Mouse (Mus musculus): Measurements from ENCODE around the gene Tmem178.

Tmem178 gene

GRCm38 (mm10) chr17:80991535-80992127 lies 47.2 kb downstream of the Tmem178 start:
- no peak for DNase-seq (ENCODE audit: low spot score in 2 of 2)

DNA sequence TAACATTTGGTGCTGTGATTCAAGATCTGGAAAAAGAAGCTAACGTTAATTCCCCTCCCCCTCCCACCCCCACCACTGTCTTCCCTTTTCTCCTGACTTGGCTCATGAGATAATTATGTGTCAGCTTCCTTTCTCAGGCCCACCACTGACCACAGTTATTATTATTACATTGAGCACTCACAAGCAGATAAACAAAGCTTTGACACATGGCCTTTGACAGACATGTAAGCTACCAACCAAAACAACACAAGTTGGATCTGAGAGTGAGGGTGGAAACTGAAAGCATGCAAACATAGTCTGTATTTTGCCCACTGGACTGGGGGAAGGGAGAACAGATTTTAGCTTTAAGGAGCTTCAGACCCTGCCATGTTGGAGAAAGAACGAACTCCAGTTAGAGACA lies 52.8 kb downstream of the Tmem178 start:
- DNase-seq (ENCODE audit: low spot score in 2 of 2) = no peak

DNA sequence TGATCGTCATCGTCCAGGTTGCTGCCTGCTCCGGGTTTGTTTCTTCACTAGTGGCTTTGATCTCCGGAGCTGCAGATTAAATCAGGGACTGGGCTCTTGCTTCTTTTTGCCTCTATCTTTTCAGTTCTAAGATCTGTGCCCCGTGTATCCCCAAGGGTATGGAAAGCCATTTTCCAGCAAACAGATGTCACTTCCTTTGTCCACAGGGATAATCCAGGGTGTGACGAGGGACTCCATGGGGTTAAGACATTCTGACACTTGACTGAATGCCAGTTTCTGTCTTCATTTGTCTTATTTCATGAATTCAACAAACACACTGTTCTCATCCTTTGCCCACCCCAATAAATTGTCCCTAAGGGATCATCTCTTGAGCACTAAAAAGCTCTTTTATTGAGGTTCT lies 54.5 kb downstream of the Tmem178 start:
- DNase-seq (ENCODE audit: low spot score in 2 of 2) = no peak

DNA sequence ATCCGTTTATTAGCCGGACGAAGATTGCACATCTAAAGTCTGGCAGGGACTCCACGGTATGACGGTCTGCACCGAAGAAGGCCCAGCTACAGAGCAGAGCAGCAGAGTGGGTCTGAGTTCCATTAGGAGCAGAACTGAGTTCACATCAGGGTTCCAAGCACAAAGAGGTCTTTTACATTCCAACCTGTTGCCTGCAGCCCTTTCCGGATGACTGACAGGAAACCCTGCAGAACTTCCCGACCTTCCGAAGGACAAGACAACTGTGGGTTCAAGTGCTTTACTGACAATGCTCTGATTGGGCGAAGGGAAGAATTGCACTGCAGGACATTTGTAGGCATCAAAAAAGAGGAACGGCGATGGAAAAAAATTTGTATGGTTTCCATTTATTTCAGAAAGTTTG lies 56.6 kb downstream of the Tmem178 start:
- no peak for DNase-seq (ENCODE audit: low spot score in 2 of 2)

DNA sequence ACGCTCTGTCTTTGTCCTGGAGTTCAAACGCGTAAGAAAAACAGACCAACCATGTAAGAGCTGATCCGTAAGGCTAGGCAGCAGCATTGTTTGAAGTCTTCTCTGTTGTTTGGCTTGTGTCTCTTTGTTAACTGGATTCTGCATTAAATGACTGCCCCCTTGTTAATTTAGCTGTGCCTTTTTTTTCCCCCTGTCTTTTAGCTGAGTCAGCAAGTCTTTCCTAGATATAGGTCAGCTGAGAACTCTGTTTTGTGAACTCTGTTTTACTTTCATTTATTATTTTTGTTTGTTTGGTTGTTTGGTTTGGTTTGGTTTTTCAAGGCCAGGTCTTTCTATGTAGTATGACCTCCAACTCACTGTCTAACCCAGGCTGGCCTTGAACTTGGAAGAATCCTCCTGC lies 57.2 kb downstream of the Tmem178 start:
- no peak for DNase-seq (ENCODE audit: low spot score in 2 of 2)

GRCm38 (mm10) chr17:81002130-81002529 lies 57.7 kb downstream of the Tmem178 start:
- DNase-seq (ENCODE audit: low spot score in 2 of 2) = no peak

DNA sequence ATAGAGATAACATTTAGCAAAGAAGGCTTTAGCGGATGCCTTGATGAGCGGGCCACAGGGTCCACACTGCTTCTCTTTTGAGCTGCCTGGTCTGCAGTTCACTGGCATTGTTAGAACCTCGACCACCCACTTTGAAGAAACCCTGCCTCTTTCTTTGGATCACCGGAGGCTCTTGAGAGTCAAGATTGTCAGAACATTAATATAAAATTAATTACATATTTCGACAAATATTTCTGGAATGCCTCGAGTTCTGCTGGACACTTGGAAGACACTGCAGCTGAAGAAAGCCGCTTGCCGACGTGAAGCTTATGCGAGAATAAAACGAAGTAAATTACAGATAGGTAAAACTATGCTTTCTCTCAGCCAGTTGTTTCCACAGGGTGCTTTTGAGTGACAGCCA lies 60.0 kb downstream of the Tmem178 start:
- no peak for DNase-seq (ENCODE audit: low spot score in 2 of 2)

- DNase-seq (ENCODE audit: low spot score in 2 of 2) = no peak
Measured at GRCm38 (mm10) chr17:81005292-81005691, 60.9 kb downstream of the Tmem178 start.

- no peak for DNase-seq (ENCODE audit: low spot score in 2 of 2)
Measured at GRCm38 (mm10) chr17:81009112-81009511, 64.7 kb downstream of the Tmem178 start.

DNA sequence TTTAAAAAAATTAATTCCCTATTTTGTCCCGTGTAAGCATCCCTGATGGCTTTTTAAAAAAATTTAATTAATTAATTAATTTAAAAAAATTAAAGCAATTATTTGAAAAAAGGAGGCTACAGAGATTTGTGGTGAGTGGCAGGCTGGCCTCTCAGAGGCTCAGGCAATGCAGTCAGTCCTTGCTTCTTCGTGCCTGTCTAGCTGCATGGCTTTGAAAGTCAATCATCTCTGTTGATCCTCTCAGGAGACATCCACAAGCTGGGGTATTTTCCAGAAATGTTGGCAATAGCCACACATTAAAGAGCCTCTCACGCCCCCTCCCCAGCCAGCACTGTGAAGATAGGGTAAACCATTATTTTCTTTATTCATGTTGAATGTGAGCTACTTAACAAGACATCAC lies 65.8 kb downstream of the Tmem178 start:
- DNase-seq (ENCODE audit: low spot score in 2 of 2) = no peak

GRCm38 (mm10) chr17:81010844-81011685 lies 66.6 kb downstream of the Tmem178 start:
- DNase-seq (ENCODE audit: low spot score in 2 of 2) = peak; percentile 36 to 57

DNA sequence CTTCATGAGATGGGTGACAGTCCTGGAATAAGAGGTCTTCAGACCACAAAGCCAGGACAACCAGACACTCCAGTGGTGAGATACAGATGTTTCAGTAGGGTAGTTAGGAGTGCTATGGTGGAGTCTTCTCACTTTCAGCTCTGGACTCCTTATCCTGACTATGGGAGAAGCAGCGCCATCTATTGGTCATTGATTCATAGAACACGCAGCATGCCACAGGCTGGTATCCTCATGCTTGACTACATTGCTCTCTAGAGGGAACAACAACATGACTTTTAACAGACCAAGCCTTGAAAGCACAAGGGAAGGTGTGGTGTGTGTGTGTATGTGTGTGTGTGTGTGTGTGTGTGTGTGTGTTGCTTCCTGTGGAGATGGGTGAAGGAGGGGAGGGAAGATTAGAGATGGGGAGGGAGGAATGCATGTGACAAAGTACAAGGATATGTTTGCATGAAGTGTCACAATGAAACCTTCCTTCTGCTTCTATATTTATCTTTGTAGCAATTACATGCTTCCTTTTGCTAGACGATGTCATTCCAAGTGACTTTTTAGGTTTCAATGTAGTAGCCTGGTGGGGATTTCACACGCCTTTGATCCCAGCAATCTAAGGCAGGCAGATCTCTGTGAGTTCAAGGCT lies 71.5 kb downstream of the Tmem178 start:
- peak in 1 of 2 experiments; percentile 58 for DNase-seq (ENCODE audit: low spot score in 2 of 2)

DNA sequence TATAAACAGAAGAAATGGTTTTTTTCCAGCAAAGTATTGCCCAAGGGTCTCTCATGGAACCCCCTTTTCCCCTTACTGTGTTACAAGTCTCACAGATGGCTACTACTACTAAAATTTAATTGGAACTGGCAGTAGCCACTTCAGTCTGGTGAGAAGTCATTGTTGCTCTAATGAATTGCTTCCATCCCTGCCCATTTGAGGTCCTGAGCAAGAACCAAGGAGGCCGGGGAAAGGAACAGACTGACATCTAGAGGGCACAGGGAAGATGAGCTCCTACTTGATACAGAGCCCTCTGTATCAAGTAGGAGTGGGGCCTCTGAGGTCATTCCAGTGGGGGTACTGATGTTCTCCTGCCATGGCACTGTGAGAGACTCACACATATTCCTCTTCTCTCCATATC lies 72.7 kb downstream of the Tmem178 start:
- DNase-seq (ENCODE audit: low spot score in 2 of 2) = no peak

- no peak for DNase-seq (ENCODE audit: low spot score in 2 of 2)
Measured at GRCm38 (mm10) chr17:81027331-81027730, 82.9 kb downstream of the Tmem178 start.

GRCm38 (mm10) chr17:81031830-81032442 lies 87.5 kb downstream of the Tmem178 start:
- no peak for DNase-seq (ENCODE audit: low spot score in 2 of 2)

- DNase-seq (ENCODE audit: low spot score in 2 of 2) = no peak
Measured at GRCm38 (mm10) chr17:81032957-81033356, 88.5 kb downstream of the Tmem178 start.

DNA sequence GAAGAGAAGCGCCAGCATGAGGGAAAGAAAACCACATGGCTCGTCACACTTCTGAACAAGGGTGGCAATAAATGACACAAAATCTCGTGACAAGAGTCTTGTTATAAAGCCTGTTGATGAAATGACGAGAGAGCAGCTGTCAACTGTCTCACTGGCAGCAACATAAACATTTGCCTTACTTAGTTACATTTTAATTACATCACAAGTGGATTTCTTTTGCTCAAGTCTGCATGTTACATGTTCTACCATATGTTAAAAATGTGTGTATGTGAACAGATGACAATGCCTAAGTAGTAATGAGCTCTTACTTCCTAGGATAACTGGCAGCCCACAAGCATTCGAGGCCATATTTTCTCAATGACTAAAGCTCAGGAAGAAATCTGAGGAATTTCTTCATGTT lies 90.9 kb downstream of the Tmem178 start:
- DNase-seq (ENCODE audit: low spot score in 2 of 2) = no peak

DNA sequence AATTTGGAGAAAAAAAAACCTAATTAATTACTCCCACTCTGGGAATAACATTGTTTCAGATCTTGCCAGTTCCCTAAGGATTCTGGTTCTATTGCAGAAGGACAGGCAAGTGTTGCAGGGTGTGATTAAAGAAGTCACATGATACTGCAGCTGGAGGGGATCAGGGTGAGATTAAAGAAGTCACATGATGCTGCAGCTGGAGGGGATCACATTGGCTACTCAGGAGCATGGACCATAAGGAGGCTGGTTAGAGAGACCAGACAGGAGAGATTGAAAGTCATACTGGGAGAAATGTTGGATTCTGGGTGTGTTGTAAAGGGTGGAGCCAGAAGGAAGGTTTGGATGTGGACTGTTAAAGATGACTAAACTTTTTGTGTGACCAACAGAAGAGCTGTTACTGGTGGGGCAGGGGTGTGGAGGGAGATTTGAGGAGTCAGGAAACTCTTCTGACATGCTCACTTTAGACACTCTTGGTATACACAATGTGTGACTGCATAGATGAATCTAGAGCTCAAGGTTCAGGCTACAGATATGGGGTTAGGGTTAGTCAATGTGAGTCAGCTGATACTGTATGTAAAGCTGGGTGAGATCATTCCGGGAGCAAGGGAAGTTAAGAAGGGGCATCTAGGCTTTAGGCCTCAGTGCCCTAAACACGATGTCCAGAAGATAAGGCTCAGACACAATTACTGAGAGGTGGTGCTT lies 94.4 kb downstream of the Tmem178 start:
- no peak for DNase-seq (ENCODE audit: low spot score in 2 of 2)

- no peak for DNase-seq (ENCODE audit: low spot score in 2 of 2)
Measured at GRCm38 (mm10) chr17:81041662-81042061, 97.2 kb downstream of the Tmem178 start.

DNA sequence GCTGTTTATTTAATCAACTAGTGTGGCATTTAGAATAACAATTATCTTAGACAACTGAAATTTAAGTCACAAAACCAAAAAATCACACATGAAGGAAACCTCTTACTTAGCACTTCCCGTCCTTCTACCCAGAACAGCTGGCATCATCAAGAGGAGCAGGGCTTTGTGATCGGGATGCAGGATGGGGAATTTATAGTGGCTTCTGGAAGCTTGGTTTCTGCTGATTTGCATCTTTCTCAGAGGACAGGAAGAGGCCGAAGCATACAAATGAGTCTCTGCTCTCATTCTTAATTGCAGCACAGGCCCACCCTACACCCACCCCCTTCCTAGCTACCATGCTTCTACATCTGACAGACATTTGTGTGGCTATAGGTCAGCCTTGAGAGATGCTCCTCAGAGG lies 99.9 kb downstream of the Tmem178 start:
- no peak for DNase-seq (ENCODE audit: low spot score in 2 of 2)

DNA sequence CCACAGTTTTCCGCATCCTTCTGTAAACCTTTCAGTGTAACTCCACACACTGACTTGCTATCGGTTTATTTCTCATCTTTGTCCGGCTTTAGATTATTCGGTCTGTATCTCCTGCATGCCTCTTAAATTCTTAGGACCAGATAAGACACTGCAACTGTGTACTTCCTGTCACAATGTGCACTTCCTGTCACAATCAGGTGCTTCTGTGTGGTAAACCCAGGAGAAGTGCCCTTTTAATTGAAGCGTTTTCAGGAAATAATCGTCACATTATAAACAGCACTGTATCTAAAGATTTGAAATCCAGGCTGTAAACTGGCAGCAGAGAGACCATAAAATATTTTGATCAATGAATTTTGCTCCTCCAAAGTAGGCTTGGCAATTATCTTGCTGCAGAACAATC lies 100.7 kb downstream of the Tmem178 start:
- DNase-seq (ENCODE audit: low spot score in 2 of 2) = no peak
